Mouse (Mus musculus): ENCODE measurements around the gene Ccdc93. TPM values are rescaled to one million over a fixed set of nuclear protein-coding genes. Genes with fewer than 3 reads are reported as not detected.

Gene Ccdc93
- polyA plus RNA-seq, 1 experiment from 2014 or later, result 8.2 TPM

- no peaks in the 10 kb centered on the region for H3K9me3 ChIP-seq (ENCODE audit: control insufficient read depth)
- H3K4me1 ChIP-seq (replicated peaks; ENCODE audit: control insufficient read depth, insufficient read depth, low read length), result no peaks in the 10 kb centered on the region
- H3K9ac ChIP-seq (ENCODE audit: low read depth, low read length), result no peak overlapping the region
- no peak overlapping the region for H3K4me2 ChIP-seq (replicated peaks; ENCODE audit: low read depth)
- no peak for ATAC-seq
- H3K4me3 ChIP-seq (ENCODE audit: low read depth, low read length), result no peak overlapping the region
- 76% methylated on average over 13 of the region's 13 CpGs for WGBS
- no peak for TF ChIP-seq CTCF (IDR thresholded peaks at IDR 0.05; ENCODE audit: low read depth)
- H3K27ac ChIP-seq (ENCODE audit: low read depth, low read length), result no peak overlapping the region
- H3K27me3 ChIP-seq (replicated peaks; ENCODE audit: control insufficient read depth, insufficient read depth, low read length), result no peaks in the 10 kb centered on the region
- no peaks in the 10 kb centered on the region for H3K36me3 ChIP-seq (ENCODE audit: control insufficient read depth, insufficient read depth)
Observed at GRCm38 (mm10) chr1:121390421-121390820, 40.4 kb upstream of the Ccdc93 start.

- ATAC-seq, result no peak
- no peaks in the 10 kb centered on the region for H3K36me3 ChIP-seq (ENCODE audit: control insufficient read depth, insufficient read depth)
- H3K27ac ChIP-seq (ENCODE audit: low read depth, low read length), result no peak overlapping the region
- no peak overlapping the region for H3K9ac ChIP-seq (ENCODE audit: low read depth, low read length)
- no peak overlapping the region for H3K4me3 ChIP-seq (ENCODE audit: low read depth, low read length)
- TF ChIP-seq CTCF (IDR thresholded peaks at IDR 0.05; ENCODE audit: low read depth), result no peak
- WGBS, result 73% methylated on average over 8 of the region's 8 CpGs
- no peaks in the 10 kb centered on the region for H3K4me1 ChIP-seq (replicated peaks; ENCODE audit: control insufficient read depth, insufficient read depth, low read length)
- H3K27me3 ChIP-seq (replicated peaks; ENCODE audit: control insufficient read depth, insufficient read depth, low read length), result no peaks in the 10 kb centered on the region
- H3K4me2 ChIP-seq (replicated peaks; ENCODE audit: low read depth), result no peak overlapping the region
- H3K9me3 ChIP-seq (ENCODE audit: control insufficient read depth), result no peaks in the 10 kb centered on the region
Observed at GRCm38 (mm10) chr1:121390855-121391254, 40.0 kb upstream of the Ccdc93 start.

- ATAC-seq, result no peak
- Histone ChIP-seq H3K4me3 (ENCODE audit: low read depth, low read length) (no peak overlapping the region), H3K36me3 (ENCODE audit: control insufficient read depth, insufficient read depth) (no peaks in the 10 kb centered on the region), H3K4me1 (replicated peaks; ENCODE audit: control insufficient read depth, insufficient read depth, low read length) (no peaks in the 10 kb centered on the region), H3K27ac (ENCODE audit: low read depth, low read length) (no peak overlapping the region), H3K9me3 (ENCODE audit: control insufficient read depth) (no peaks in the 10 kb centered on the region), H3K9ac (ENCODE audit: low read depth, low read length) (no peak overlapping the region), H3K4me2 (replicated peaks; ENCODE audit: low read depth) (no peak overlapping the region), H3K27me3 (replicated peaks; ENCODE audit: control insufficient read depth, insufficient read depth, low read length) (no peaks in the 10 kb centered on the region)
- WGBS, result 63% methylated on average over 2 of the region's 2 CpGs
- TF ChIP-seq CTCF (IDR thresholded peaks at IDR 0.05; ENCODE audit: low read depth), result no peak
Observed at GRCm38 (mm10) chr1:121393117-121393516, 37.7 kb upstream of the Ccdc93 start.

DNA sequence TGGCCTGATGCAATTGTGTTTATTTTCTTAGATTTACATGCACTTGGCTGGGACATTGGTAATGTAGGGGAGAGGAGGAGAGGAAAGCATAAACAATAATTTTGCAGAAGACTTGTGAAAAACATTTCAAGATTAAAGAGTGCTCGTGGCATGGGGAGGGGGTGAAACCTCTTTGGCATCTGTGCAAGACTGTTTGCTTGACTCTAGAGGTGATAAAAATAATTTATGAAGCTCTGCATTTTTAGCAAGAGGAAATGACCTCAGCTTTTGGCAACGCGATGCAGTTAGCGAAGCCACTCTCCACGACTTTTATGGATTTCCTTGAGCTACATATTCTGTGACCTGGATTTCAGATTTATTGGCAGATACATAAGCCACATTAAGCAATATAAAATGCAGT, 36.1 kb upstream of the Ccdc93 start:
- WGBS, result 54% methylated on average over 5 of the region's 5 CpGs
- ATAC-seq, result no peak
- no peaks in the 10 kb centered on the region for H3K4me1 ChIP-seq (replicated peaks; ENCODE audit: control insufficient read depth, insufficient read depth, low read length)
- H3K9me3 ChIP-seq (ENCODE audit: control insufficient read depth), result no peaks in the 10 kb centered on the region
- no peak overlapping the region for H3K27ac ChIP-seq (ENCODE audit: low read depth, low read length)
- TF ChIP-seq CTCF (IDR thresholded peaks at IDR 0.05; ENCODE audit: low read depth), result no peak
- no peak overlapping the region for H3K4me2 ChIP-seq (replicated peaks; ENCODE audit: low read depth)
- H3K27me3 ChIP-seq (replicated peaks; ENCODE audit: control insufficient read depth, insufficient read depth, low read length), result no peaks in the 10 kb centered on the region
- H3K9ac ChIP-seq (ENCODE audit: low read depth, low read length), result no peak overlapping the region
- no peak overlapping the region for H3K4me3 ChIP-seq (ENCODE audit: low read depth, low read length)
- no peaks in the 10 kb centered on the region for H3K36me3 ChIP-seq (ENCODE audit: control insufficient read depth, insufficient read depth)

DNA sequence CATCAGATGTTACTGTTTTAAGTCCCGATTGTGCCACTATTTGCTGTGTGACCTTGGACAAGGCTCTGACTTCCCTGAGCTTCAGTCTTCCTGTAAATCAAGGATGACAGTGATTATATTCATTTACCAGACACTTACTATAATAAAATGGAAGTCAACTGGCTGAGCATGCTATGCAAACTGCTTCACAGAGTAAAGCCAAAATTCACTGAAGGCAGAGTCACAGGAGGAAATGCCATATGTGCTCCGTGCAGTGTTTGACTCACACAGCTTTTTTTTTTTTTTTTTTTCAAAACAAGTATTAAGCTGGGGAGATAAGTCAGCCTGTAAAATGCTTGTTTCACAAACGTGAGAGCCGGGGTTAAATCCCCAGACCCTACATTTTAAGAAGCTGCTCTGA, 34.3 kb upstream of the Ccdc93 start:
- ATAC-seq, result no peak
- Histone ChIP-seq H3K4me2 (replicated peaks; ENCODE audit: low read depth) (no peak overlapping the region), H3K27me3 (replicated peaks; ENCODE audit: control insufficient read depth, insufficient read depth, low read length) (no peaks in the 10 kb centered on the region), H3K36me3 (ENCODE audit: control insufficient read depth, insufficient read depth) (no peaks in the 10 kb centered on the region), H3K9me3 (ENCODE audit: control insufficient read depth) (no peaks in the 10 kb centered on the region), H3K4me3 (ENCODE audit: low read depth, low read length) (no peak overlapping the region), H3K9ac (ENCODE audit: low read depth, low read length) (no peak overlapping the region), H3K27ac (ENCODE audit: low read depth, low read length) (no peak overlapping the region), H3K4me1 (replicated peaks; ENCODE audit: control insufficient read depth, insufficient read depth, low read length) (no peaks in the 10 kb centered on the region)
- no peak for TF ChIP-seq CTCF (IDR thresholded peaks at IDR 0.05; ENCODE audit: low read depth)
- WGBS, result 52% methylated on average over 4 of the region's 4 CpGs

DNA sequence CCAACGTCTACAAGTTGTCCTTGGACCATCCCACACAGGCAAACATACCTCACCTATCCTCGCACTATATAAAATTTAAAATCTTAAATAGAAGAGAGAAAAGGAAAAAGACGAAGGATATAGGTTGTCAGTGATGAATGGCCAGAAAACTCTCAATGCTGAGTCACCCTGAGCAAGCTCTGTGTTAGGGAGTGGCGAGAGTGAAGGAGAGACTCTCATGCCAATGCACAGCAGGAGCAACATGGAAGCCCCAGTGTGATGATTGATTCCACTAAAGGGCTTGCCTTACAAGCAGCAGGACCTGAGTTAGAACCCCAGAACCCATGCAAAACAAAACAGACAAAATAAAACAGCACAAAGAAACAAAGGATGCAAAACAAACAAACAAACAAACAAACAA, 32.6 kb upstream of the Ccdc93 start:
- no peak overlapping the region for H3K9ac ChIP-seq (ENCODE audit: low read depth, low read length)
- no peaks in the 10 kb centered on the region for H3K27me3 ChIP-seq (replicated peaks; ENCODE audit: control insufficient read depth, insufficient read depth, low read length)
- no peaks in the 10 kb centered on the region for H3K4me1 ChIP-seq (replicated peaks; ENCODE audit: control insufficient read depth, insufficient read depth, low read length)
- no peak overlapping the region for H3K27ac ChIP-seq (ENCODE audit: low read depth, low read length)
- WGBS, result 69% methylated on average over 4 of the region's 4 CpGs
- no peak for ATAC-seq
- H3K4me3 ChIP-seq (ENCODE audit: low read depth, low read length), result no peak overlapping the region
- no peaks in the 10 kb centered on the region for H3K9me3 ChIP-seq (ENCODE audit: control insufficient read depth)
- no peaks in the 10 kb centered on the region for H3K36me3 ChIP-seq (ENCODE audit: control insufficient read depth, insufficient read depth)
- no peak overlapping the region for H3K4me2 ChIP-seq (replicated peaks; ENCODE audit: low read depth)
- no peak for TF ChIP-seq CTCF (IDR thresholded peaks at IDR 0.05; ENCODE audit: low read depth)

Data from intestine, postnatal 0 days (tissue).